Mouse (Mus musculus): ENCODE data around the gene Paqr9.

- TF ChIP-seq CTCF (IDR thresholded peaks at IDR 0.05; ENCODE audit: low read depth), result no peak
- TF ChIP-seq EP300 (IDR thresholded peaks at IDR 0.05; ENCODE audit: low read depth), result no peak
These were observed 43.4 kb downstream of the Paqr9 start for GRCm38 (mm10) chr9:95602849-95603248.
